Comparison of ENCODE assay signal across 1 mouse cellular context in the genomic region with DNA sequence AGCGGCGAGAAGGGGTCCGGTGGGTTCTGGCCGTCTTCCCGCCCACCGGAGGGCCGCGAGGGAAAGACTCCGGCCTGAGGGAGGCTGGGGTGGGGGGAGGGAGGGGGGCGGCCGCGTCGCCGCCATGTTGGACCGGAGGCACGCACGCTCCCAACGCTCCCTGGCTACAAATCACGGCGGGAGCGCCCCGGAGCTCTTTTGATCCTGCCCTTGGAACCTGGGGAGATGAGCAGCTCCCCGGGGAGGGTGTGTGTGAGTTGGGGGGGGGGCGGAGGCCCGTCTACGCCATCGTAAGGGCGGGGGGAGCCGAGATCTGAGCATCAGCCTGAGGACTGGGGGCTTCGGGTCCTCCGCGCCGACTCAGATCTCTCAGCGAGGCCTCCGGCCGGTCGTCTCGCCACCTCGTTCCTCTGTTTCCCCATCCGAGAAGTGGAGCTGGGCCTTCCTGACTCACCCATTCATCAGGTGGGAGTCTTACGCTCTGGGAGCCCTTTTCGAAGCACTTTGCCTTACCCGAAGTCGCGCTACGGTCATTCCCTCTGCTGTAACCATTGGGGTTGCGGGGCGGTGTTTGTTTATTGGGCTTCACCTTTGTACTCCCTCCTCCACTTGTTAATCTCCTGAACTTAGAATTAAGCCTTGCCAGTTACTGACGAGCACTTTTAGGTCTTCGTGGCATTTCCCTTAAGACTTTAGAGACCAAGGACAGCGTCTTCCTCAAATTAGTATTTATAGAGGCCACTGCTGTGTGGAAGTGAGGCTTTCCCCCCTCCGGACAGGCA.
TF ChIP-seq lines count a peak whose summit lies in the region.

No protein-coding gene starts in this region.

TF ChIP-seq in ES-E14, 5 proteins besides CTCF, POLR2A, EP300 and RAD21 (continued from another document):
- TF ChIP-seq MAFK (IDR thresholded peaks at IDR 0.05; ENCODE audit: insufficient read depth, low read depth, low read length) (no peak), ZNF384 (IDR thresholded peaks at IDR 0.05; ENCODE audit: low read depth, low read length) (no peak), CHD2 (IDR thresholded peaks at IDR 0.05; ENCODE audit: low read depth, low read length) (no peak), ZC3H11A (IDR thresholded peaks at IDR 0.05; ENCODE audit: borderline replicate concordance, low read depth, low read length) (no peak)
